Mouse (Mus musculus): Measurements from ENCODE around the gene Cfap157.

DNA sequence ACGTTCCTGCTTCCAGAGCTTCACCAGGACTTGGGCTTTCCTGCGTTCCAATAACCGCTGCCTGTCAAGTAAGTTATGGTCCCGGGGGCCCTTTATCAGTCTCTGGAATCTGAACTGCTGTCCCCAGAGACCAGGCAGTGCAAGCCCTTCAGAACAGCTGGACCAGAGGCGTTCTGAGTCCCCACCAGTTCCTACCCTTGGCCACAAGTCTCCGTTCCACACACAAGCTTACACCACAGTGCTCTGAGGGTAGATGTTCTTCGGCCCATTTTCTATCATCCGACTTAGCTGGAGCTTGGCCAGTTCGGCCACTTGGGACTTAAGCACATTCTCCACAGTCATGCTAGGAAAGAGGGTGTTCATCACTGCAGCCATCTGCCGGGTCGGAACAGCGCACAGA is 17.0 kb downstream of the Cfap157 start:
- TF ChIP-seq CTCF (IDR thresholded peaks at IDR 0.05; ENCODE audit: borderline replicate concordance, insufficient read depth, low read depth, low read length) (no peak), POLR2A (IDR thresholded peaks at IDR 0.05; ENCODE audit: borderline replicate concordance, insufficient read depth, low read length) (no peak)
